Comparison of ENCODE assay signal across 8 mouse cellular contexts in the genomic region with DNA sequence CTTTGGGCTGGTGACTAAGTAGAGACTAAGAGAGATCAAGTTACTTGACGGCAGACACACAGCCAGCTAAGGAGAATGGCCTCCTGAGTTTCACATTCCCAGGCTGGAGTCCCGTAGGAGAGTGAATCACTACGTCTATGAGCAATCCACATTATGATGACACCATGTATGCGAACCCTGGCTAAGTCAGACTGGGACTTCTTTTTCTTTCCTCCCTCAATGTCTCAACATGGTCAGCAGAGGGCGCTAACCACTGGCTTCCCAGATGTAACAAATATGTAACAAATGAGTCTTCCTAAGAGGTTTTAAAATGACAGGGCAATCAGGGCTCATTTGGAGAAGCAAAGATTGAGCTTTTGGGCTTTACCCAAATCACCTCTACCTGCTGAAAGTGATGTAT. TPM values are rescaled to one million over a fixed set of nuclear protein-coding genes. Genes with fewer than 3 reads are reported as not detected.
DNase-seq lines count a peak whose midpoint lies in the region; ATAC-seq and TF ChIP-seq lines count a peak whose summit lies in the region.

No protein-coding gene starts in this region.

- no peak overlapping the region for H3K4me3 ChIP-seq in liver, embryonic 14.5 days (ENCODE audit: insufficient read depth in 1 of 2, low read depth in 2 of 2, low read length in 2 of 2)

- no peak overlapping the region for H3K27ac ChIP-seq in liver, embryonic 14.5 days

- no peaks in the 10 kb centered on the region; the same call in 1 of the 2 replicates for H3K27me3 ChIP-seq in liver, embryonic 14.5 days (ENCODE audit: control insufficient read depth, insufficient read depth, low read length)

- 13% methylated on average over 5 of the region's 5 CpGs for WGBS in liver, embryonic 14.5 days (ENCODE audit: insufficient replicate concordance)

- ATAC-seq in cerebellum, adult (ENCODE audit: insufficient number of reproducible peaks, low FRiP score, low TSS enrichment): no peak
- ATAC-seq in liver, embryonic 14.5 days (ENCODE audit: insufficient read depth): no peak

- no peaks in the 10 kb centered on the region for H3K4me1 ChIP-seq in liver, embryonic 14.5 days (replicated peaks; ENCODE audit: control insufficient read depth in 2 of 2, insufficient read depth in 2 of 2, low read length in 1 of 2)

- no peaks in the 10 kb centered on the region for H3K9me3 ChIP-seq in liver, embryonic 14.5 days (ENCODE audit: control insufficient read depth, low read length)

- peak; percentile 12 for DNase-seq in cerebellum, adult 11 months
- peak; percentile 13 for DNase-seq in thymus, postnatal 25 days
- no peak for DNase-seq in thymus, adult 18-20 months
- DNase-seq in embryo, embryonic 11 days: peak; percentile 80
- peak; percentile 29 for DNase-seq in induced T-regulatory cell, adult 2 months (ENCODE audit: low read depth)
- DNase-seq in liver, embryonic 14.5 days (ENCODE audit: low read depth in 3 of 3, low spot score in 3 of 3): peak in 1 of 3 experiments; percentile 22
- peak; percentile 60 for DNase-seq in right cerebral cortex, postnatal 4 days

- no peak overlapping the region for H3K4me2 ChIP-seq in liver, embryonic 14.5 days (ENCODE audit: low read depth)

- peak; percentile 66 for TF ChIP-seq CTCF in liver, embryonic 14.5 days (IDR thresholded peaks at IDR 0.05; ENCODE audit: low read depth)

- no peak for TF ChIP-seq EP300 in liver, embryonic 14.5 days (IDR thresholded peaks at IDR 0.05; ENCODE audit: low read depth)

- H3K9ac ChIP-seq in liver, embryonic 14.5 days (replicated peaks): no peak overlapping the region

- H3K36me3 ChIP-seq in liver, embryonic 14.5 days (replicated peaks; ENCODE audit: control insufficient read depth, insufficient read depth, low read depth): no peaks in the 10 kb centered on the region

RNA-seq across cellular contexts. Expression of a gene that starts 36.9 kb away (rescaled TPM):
- polyA plus RNA-seq in liver, embryonic 14.5 days (2012; rRNA removed): not detected in 2 replicates
- not detected in 2 replicates for polyA plus RNA-seq in liver, embryonic 14.5 days (2014; fragmentation: Nextera tagmentation; extraction: Ambion mirVana)

Comparison
In these comparisons a context has a peak if more than half of its experiments do, and no peak if none do; other contexts are left out.
1. DNase-seq: peak in cerebellum, adult 11 months (single experiment), thymus, postnatal 25 days (single experiment), embryo, embryonic 11 days (single experiment), induced T-regulatory cell, adult 2 months (single experiment) and right cerebral cortex, postnatal 4 days (single experiment); none in thymus, adult 18-20 months (0 of 2).